Mouse (Mus musculus): Measurements from ENCODE around the gene Iqgap1.
A peak's percentile ranks its signal among the peaks of the same experiment; 100 is the strongest.
"Not testable (repeated sequence)": the region's sequence is repeated elsewhere in the genome, so short reads cannot be mapped to it uniquely, and the experiment has no call there.

The Iqgap1 gene

DNA sequence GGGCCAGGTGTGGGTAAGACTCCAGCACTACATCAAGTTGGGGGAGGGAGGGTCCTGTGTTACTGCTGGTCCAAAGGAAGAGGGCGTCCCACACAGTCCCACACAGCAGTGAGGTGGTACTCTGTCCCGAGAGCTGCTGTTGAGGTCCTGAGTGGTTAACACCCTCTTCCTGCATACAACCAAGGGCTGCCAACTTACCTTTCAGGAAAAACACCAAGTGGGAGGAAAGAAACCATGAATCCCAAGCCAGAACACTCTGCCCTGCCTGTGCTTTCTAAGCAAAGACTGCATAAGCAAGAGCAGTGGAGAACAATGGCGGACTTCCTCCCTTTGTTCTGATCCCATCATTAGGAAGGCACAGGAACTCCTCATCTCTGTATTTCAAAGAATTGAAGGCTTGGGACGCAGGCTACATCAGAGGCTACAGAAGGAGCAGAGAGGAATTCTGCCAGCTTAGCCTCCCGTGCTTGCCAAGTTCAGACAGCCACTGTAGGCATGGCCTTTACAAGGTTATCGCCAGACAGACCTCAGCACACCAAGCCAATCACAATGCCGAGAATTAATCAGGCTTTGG lies 61.8 kb downstream of the Iqgap1 start:
- DNase-seq = no peak

DNA sequence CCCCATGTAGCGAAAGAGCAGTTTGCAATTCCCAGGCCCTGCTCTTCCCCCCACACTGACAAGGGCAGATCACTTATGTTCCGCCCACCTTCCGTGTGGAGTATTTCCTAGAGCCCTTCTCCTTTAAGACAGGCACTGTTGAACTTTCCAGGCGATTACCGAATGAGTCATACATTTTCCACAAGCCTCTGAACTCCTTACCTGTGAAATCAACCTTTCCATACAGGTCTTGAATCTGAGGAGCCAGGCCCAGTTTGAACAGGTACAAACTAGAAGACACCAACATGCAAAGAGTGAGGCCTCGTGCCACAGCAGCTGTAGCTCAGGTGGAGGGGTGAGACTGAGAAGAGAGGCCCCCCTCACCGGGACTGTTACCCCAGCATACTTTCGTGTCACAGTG lies 63.5 kb downstream of the Iqgap1 start:
- DNase-seq = no peak

DNA sequence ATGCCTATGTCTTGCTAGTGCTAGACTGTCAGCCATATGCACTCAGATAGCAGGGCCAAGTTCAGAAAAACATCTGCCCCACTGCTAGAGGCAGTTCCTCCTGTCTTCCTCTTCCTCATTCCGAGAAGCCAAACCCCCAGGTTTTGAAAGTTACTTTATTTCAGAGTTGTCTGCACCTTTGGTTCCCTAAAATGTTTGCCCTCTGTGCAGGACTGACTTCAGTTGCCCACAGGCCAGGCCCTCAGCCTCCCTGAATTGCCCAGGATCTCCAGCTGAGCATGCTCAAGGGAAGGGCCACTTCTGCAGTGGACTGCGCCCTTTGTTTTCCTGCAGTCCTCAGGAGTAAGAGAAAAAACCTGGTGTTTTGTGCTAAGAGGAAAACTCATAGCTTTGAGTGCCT lies 71.7 kb downstream of the Iqgap1 start:
- no peak for DNase-seq

DNA sequence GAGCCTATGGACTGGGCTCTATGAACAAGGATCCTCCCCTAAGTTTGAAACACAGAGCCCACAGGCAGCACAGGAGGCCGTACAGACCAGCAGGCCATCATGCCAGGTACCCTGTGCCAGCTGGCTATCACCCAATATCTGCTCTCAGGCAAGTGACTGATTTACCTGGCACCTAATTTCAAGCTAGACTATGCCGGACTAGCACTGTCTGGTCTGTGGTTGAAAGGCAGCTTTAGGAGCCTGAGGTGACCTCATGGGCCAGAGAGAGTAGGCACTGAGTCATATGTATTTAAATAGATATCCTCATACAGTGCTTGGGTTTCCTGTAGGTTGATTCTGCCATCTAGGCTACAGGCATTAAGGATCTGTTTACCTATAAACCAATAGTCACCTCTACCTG lies 72.2 kb downstream of the Iqgap1 start:
- DNase-seq = no peak

DNA sequence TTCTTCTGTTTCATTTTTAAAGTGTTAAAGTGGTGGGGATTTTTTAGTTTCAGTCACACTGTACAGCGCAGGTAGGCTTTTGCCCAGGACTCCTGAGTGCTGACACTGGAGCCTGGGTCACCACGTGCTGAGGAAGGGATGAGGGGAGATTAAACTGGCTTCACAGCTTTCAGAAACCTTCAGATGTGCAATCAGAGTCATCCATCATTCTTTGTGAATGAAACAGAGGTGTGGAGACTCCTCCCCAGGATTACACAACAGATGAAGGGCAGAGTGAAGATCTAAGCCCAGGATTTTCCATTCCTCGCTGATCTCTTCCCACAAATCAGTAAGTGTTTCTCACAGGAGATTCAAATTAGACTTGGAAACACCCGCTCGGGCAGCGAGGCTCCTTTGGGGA lies 76.2 kb downstream of the Iqgap1 start:
- peak; percentile 19 for DNase-seq

DNA sequence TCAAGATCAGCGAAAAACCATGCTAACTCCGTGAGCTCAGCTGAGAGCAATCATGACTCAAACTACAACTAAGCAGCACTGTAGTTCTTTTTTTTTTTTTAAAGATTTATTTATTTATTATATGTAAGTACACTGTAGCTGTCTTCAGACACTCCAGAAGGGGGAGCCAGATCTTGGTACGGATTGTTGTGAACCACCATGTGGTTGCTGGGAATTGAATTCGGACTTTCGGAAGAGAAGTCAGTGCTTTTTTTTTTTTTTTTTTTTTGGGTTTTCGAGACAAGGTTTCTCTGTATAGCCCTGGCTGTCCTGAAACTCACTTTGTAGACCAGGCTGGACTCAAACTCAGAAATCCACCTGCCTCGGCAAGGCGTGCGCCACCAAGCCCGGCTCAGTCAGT lies 76.7 kb downstream of the Iqgap1 start:
- not testable (repeated sequence) for DNase-seq

DNA sequence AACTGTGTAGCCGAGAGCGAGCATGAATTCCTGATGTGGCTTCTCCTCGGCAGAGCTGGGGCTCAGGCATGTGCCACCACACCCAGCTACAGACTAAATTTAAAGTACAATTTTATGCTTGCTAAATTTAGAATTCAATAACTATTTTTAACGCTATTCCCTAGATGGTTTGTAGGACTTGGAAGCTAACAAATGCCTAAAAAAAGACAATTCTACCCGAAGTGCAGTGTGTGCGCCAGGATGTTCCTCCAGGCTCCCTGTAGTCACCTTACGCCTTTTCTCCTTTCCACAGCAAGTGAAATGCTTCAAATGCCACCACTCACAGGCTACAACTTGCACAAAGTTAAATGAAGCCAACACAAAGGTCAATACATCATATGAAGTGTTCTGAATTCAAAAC lies 78.4 kb downstream of the Iqgap1 start:
- no peak for DNase-seq

DNA sequence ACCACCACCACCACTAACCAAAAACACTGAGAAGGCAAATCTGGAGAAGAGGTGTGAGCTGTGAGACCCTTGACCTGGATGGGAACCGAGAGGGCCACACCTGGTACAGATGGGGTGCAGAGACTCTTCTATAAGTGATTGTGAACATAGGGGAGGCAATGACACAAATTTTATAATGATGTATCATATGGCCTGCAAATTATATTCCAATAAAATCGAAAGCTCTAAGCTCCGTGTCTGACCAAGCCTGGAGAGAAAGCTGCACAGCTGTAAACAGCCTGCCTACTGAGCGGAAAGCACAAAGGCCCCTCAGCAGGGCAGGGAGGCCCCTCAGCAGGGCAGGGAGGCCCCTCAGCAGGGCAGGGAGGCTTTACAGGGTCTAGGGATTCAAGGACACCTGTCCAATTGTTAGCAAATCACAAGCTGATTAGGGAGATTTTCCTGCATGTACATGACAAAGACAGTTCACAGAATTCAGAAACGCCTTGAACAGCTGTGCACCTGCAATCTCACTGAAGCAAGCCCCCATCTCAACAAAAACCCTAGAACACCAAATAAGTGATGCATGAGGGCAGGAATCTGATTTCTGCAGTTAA lies 79.5 kb downstream of the Iqgap1 start:
- peak; percentile 56 for DNase-seq

DNA sequence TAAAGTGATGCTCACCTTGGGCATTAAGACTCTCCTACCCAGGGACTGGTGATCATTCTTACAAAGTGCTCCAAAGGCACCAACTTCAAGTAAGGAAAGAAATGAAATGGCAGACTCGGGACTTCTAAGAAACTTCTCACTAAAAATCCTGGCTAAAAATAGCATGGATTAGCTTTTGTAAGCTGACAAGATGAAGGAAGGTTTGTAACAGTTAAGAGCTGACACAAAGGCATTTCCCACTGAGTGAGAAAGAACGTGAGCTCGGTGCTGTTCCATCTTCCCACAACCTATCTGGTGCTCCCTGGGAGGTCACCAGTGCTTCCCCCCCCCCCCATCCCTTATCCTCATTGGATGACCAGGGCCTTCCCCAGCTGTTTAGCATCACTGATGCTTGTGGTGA lies 80.0 kb downstream of the Iqgap1 start:
- peak; percentile 32 for DNase-seq

DNA sequence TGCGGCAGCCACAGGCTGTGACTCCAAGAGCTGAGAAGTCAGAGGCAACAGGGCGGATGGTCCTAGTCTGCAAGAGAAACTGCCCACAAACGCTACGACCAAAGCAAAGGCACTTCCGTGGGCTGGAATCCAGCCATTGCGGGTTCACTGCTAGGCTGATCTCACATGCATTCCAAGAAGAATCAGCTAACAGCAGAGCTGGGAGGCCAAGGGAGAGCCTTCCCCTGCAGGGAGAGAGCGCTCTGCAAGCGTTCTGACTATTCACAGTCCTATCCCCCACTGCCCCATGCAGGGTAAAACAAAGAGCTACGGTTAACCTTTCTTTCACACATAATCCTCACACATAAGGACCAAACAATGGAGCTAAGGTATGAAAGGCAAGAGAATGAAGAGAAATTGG lies 80.5 kb downstream of the Iqgap1 start:
- DNase-seq = peak; percentile 24

DNA sequence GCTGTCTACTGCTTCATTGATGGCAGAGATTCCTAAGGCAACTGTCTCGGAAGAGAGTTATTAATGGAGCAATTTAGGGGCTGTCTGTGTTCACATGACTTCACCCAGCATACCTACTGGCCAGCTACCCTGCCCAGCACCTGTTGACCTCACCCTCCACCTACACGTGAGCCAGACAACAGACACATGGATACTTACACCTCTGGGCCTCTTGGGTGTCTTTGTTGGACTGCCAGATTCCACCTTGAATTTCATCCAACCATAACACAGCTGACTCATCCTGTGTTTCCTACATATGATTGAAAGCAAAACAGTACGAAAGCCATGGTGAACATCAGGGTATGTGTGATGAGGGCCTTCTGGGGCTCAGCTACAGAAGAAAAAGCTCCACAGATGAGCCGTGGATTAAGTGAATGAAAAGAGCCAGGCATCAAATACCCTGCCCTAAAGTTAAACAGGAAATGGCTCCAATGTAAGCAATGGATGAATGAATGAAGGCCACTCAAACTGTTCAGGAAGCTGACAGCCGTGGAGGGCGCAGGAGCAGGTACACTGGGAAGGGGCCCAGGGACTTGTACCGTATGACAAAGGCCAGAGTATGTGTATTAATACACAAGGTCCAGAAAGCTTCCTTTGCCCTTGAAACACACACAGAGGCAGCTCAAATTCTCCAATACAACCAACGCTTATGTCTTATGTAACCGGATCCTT lies 81.7 kb downstream of the Iqgap1 start:
- no peak for DNase-seq

DNA sequence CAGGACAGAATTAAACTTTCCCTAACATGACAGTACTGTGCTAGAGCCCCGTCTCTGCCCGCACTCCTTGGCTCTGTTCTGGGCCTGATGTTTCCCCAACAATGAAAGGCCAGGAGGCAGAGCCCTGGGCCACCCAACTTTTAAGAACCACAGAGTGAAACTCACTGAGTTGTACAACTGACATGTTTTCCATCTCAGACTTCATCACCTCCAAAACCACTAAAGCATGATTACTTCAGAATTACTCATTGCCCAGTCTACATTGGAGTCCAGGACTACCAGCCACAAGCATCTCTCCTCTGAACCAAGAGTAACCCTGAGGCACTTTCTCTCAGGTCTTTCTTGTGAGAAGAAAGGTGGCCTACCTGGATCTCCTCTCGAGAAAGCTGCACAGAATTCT lies 83.1 kb downstream of the Iqgap1 start:
- no peak for DNase-seq

DNA sequence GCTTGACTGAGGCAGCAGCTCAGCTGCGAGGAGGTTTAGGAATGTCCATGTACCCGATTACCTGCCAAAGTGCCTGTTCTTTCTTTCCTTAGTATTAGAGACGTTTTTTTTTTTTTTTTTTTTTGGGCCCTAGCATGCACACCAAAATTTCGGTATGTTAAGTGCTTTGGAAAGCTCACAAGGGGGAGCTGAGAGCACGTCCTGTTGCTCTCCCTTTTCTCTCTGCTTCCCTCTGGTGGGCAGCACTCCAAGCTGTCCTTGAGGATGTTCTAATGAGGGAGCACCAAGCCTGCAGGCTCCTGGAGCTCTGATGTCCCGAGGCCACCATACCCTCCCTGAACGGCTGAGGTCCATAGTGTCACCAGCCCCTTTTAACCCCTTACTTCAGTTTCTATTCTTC lies 84.8 kb downstream of the Iqgap1 start:
- peak; percentile 79 for DNase-seq

DNA sequence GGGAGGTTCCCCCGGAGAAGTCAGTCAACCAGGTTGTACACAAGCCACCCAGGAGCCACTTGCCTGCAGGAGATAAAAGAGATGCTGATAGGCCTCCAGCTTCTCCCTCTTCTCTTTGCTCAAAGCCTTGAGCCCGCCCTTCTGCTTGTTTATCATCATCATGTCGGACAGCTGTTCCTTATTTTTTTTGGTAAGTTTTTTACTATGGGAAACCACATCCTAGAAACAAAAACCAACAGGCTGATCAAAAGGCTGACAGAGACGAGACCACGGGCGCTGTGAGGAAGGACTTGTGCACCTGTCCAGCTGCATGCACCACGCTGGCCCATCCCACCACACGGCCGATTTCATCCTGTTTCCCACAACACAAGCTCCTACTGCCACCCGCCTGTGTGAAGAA lies 89.6 kb downstream of the Iqgap1 start:
- no peak for DNase-seq

DNA sequence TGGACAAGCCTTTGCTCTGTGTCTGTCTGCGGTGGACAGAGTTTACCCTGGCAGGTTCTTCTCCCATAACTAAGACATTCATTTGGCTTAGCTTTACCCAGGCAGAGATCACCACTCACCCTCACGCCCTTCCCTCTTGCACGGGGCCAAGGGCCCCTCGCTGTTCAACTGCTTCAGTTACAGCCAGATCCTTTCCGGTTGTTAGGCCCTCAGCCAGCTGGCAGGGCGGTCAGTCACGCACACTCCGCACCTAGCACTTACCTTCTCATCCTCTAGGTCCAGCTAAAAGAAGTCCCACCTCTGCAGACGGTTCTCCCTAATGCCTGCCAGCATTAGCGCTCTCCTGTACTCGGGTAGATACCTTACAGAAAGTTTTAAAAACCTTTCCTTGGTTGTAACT lies 92.8 kb downstream of the Iqgap1 start:
- DNase-seq = no peak

DNA sequence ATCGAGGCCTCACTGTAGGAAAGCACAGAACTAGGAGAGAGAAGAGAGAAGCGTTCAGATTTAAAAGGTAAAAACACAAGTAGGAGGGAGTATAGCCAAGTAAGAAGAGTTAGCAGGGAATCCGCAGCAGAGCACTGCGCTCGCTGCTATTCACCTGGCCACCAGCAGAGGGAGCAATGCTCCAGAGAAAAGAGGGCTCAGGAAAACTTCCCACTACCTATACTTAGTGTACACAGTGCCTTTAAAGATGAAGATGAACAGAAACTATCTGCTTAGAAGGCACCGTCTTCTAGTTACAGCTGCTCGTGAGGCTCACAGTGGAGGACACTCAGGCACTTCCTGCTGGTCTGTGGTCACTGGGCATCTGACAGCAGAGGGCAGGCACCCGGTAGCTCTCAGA lies 96.1 kb downstream of the Iqgap1 start:
- DNase-seq = peak; percentile 70

DNA sequence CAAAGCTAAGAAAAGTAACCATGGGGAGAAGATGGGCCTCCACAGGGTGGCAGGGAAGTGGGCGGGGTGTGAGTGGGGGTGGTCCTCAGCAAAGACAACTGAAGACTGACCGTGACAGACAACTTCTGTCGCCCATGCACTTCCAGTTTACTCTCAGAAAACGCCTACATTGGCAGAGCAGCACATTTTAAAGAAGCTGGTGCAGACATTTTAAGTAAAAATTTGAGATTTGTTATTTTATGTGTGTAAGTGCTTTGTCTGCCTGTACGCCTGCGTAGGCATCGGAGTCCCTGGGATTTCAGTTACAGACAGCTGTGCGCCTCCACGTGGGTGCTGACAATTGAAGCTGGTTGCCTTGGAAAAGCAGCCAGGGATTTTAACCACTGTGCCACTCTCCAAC lies 104.7 kb downstream of the Iqgap1 start:
- DNase-seq = no peak

DNA sequence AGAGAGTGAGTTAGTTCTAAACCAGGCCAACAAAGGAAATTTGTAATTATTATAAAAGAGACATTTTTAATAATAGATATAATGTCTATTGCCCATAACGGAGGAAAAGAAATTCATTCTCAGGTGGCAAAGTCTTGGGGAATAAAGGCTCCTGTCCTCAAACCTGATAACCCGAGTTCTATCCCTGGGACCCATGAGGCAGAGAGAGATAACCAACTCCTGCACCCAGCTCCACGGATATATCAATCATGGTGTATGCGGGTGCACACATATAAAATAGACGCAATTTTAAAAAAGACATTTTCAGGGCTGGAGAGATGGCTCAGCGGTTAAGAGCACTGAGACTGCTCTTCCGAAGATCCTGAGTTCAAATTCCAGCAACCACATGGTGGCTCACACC lies 106.2 kb downstream of the Iqgap1 start:
- DNase-seq = no peak

DNA sequence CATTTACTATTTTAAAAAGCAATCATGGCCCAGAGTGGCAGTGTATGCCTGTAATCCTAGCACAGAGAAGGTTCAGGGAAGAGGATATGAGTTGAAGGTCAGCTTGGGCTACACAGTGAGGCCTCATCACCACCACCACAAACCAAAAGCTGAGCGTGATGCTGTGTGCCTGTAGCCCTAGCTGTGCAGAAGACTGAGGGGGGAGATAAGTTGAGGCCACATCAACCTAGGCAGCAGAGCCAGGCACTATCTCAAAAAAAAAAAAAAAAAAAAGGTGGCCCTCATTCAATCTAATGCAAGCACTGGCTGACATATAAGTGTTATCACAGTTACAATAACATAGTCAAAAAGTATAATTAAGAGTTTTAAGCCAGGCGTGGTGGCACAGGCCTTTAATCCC lies 106.7 kb downstream of the Iqgap1 start:
- DNase-seq = no peak

DNA sequence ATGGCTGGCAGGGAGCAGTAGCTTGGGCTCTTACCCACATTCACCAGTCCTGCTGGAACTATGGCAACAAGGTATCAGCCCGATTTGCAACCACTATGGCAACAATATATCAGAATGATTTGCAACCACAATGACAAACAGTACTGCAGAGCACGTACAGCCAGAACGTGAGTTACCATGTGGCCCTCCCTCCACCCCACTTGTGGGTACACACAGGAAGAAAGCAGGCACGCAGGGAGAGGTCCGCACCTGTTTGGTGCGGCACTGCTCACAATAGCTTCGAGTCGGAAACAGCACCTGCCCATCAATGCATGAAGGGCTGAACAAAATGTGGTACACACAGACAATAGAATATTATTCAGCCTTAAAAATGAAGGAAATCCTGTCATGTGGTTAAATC lies 107.3 kb downstream of the Iqgap1 start:
- DNase-seq = no peak

DNA sequence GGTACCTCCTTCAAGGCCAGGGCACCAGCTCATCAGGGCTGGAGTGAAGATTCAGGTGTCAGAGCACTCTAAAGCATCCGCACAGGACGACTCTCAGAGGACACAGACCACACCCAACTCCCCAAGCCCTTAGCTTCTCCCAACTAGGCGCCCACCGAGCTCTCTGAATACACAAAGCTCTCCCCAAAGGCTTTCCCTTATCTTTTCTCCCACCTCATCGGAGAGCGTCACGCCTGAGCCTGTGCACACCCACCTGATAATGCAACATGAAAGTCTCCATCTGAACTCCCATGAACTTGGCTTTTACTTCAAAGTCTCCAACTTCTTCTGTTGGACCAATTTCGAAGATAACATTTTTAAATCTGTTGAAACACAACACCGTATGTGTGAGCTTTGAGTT lies 109.0 kb downstream of the Iqgap1 start:
- DNase-seq = no peak

DNA sequence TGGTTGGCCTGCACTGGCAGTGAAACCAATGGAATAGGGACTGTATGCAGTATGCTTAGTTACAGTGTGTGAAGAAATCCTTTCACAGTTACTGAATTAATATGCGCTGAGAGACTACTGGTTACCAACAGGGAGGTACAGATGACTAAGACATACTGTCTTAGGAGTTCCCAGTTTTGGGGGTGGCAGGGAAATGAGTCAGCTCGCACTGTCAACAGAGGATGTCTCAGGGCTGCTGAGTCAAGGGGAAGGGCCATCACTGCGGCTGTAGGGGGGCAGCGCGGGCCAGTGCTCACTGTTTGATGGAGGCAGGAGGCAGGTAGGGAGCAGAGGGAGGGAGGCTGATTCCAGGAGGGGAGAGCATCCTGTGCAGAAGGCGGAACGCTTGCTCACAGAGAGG lies 110.5 kb downstream of the Iqgap1 start:
- no peak for DNase-seq

DNA sequence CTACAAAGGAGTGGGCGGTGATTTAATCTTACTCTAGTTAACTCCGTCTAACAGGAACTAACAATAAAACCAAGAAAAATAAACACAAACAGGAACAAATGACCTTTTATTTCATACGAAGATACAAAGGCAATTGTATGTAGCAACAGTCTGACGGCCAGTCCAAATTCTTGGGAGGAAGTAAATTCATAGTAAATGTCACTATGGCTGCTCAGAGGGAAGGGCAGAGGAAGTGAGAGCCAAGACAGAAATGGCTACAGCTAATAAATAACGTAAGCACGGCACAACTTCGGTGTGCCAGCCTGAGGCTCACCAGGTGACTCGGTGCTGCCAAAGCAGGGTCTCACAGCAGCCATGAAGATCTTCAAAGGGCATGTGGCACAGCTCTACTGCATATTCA lies 114.3 kb downstream of the Iqgap1 start:
- DNase-seq = no peak

DNA sequence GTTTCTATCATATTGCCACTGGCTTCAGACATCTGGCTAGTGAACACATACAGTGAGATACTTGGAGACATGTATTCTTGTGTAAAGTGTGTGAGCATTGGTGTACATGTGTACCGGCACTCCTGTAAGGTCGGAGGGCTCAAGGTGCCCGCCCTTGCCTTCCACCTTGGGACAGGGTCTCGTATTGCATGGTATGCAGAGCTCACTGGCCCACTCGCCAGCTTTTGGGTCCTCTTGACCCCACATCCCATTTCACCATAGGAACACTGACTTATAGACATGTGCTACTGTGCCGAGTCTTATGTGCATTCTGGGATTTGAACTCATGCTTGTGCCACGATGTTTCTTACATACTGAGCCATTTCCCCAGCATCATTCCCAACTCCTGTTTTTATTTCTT lies 115.4 kb downstream of the Iqgap1 start:
- no peak for DNase-seq

DNA sequence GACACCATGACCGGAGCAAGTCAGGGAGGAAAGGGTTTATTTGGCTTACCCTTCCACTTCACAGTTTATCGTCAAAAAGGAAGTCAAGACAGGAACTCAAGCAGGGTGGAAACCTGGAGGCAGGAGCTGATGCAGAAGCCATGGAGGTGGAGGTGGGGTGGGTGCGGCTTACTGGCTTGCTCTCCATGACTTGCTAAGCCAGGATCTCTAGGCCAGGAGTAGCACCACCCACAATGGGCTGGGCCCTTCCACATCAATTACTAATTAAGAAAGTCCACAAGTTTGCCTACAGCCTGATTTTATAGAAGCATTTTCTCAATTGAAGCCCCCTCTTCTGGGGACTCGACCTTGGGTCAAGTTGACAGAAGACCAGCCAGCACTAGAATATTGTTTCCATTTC lies 121.7 kb downstream of the Iqgap1 start:
- DNase-seq = no peak
